In genomic region chr4:136713889-136714288, GRCm38 (mm10) we compare ENCODE assay signal across 20 mouse cellular contexts.
"Had no signal": no experiment of that assay in that cellular context is flagged by ENCODE, and none has a peak within 500 bp of the region (broad histone marks: within the 10 kb centered on the region; RNA-seq: fewer than 3 reads in every experiment).

No protein-coding gene starts in this region.

- H3K9me3 ChIP-seq: midbrain, embryonic 10.5 days; midbrain, embryonic 13.5 days; neural tube, embryonic 15.5 days had no signal

- H3K27me3 ChIP-seq: midbrain, embryonic 13.5 days; neural tube, embryonic 15.5 days had no signal

- DNase-seq: kidney, adult 2 months; kidney, postnatal 25 days; layer of hippocampus, adult 9-11 months; layer of hippocampus, postnatal 36 days; liver, postnatal 0 days; lung, embryonic 14.5 days; right cerebral cortex, adult 18-20 months; right cerebral cortex, postnatal 14 days; right cerebral cortex, postnatal 4 days had no signal

- H3K4me2 ChIP-seq: lung, embryonic 14.5 days; midbrain, embryonic 13.5 days; neural tube, embryonic 15.5 days had no signal

- H3K36me3 ChIP-seq: midbrain, embryonic 13.5 days; neural tube, embryonic 15.5 days had no signal

- H3K27ac ChIP-seq: kidney, postnatal 0 days; layer of hippocampus, adult 2 months; left cerebral cortex, adult 2 months; liver, embryonic 14.5 days; macrophage; midbrain, embryonic 10.5 days; midbrain, embryonic 13.5 days; neural tube, embryonic 15.5 days; stomach, postnatal 0 days had no signal

- H3K9ac ChIP-seq: liver, embryonic 14.5 days; liver, postnatal 0 days; lung, embryonic 14.5 days; midbrain, embryonic 13.5 days; neural tube, embryonic 15.5 days had no signal

- H3K4me3 ChIP-seq: layer of hippocampus, adult 2 months; left cerebral cortex, adult 2 months; megakaryocyte, embryonic 14.5 days; midbrain, embryonic 10.5 days; midbrain, embryonic 13.5 days; myocyte; neural tube, embryonic 15.5 days had no signal
